Mouse (Mus musculus): ENCODE measurements around the gene Brat1.

Gene Brat1

GRCm38 (mm10) chr5:140748425-140748824 lies 43.6 kb downstream of the Brat1 start:
- peak; percentile 20 for DNase-seq (ENCODE audit: low read depth)

DNA sequence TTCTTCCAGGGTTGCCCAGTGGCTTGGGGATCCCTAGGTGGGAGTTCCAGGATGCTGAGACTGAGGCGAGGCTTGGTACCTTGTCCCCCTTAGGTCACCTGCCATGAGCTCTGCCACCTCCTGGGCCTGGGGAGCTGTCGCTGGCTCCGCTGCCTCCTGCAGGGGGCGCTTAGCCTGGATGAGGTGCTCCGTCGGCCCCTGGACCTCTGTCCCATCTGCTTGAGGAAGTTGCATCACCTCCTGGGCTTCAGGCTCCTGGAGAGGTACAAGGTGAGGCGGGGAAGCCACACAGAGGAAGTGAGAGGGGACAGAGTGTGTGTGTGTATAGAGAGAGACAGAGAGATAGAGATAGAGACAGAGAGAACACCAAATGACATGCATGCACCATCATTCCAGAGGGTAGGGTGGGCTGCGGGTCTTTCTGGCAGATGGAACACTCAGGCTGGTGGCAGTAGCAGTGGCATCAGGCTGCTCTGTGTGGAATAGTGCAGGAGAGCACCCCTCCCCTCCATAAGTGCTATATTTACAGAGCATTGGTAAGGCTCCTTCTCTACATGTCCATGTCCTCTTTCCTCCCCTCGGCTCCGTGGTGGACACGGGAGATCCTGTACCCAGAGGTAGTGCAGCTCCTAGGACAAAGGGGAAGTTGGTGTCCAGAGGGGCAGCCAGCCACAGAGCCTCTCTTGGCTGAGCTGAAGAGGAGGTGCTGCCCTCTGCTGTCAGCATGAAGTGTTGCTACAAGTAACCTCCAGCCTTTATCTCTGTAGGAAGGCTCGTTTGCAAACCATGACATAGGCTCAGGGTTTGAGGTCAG lies 44.5 kb downstream of the Brat1 start:
- DNase-seq (ENCODE audit: low read depth): peak; percentile 89

GRCm38 (mm10) chr5:140750925-140751324 lies 46.1 kb downstream of the Brat1 start:
- peak; percentile 57 for DNase-seq (ENCODE audit: low read depth)

- no peak for DNase-seq (ENCODE audit: low read depth)
These were observed 47.2 kb downstream of the Brat1 start for GRCm38 (mm10) chr5:140752041-140752440.

GRCm38 (mm10) chr5:140752639-140753038 lies 47.8 kb downstream of the Brat1 start:
- DNase-seq (ENCODE audit: low read depth): peak; percentile 36

DNA sequence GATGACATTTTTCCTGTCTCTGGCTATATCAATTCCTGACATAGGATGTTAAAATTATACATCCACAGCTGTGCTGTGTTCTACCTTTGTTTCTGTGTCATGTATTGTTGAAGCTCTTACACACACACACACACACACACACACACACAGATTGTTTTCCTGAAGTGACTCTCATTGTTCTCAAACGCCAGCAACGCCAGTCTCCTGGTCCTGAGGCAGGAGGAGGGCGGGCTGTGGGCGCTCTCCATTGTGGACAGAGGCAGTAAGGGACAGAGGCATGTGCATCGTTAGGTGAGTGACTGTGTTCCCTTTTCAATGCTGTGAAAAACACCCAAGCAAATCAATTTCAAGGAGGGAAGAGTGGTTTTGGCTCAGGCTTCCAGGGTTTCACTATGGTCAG lies 48.4 kb downstream of the Brat1 start:
- DNase-seq (ENCODE audit: low read depth): no peak

DNA sequence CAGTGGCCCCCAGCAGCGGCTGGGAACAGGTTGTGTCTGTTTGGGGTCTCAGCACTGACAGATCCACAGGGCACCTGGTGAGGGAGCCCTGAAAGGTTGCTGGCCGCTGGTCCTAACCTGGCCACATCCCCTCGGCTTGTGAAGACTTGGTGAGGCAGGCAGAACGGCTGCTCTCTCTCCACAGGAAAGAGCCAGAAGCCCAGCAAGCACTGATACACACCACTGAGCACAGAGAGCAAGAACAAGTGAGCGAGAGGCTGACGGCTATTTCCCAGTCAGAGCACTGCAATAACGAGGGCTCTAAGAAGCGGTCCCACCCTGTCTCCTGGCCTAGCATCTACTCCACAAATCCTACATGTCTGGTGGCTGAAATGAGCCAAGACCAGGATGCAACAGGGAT lies 54.1 kb downstream of the Brat1 start:
- DNase-seq (ENCODE audit: low read depth): no peak

GRCm38 (mm10) chr5:140762540-140762939 lies 57.7 kb downstream of the Brat1 start:
- DNase-seq (ENCODE audit: low read depth): no peak

DNA sequence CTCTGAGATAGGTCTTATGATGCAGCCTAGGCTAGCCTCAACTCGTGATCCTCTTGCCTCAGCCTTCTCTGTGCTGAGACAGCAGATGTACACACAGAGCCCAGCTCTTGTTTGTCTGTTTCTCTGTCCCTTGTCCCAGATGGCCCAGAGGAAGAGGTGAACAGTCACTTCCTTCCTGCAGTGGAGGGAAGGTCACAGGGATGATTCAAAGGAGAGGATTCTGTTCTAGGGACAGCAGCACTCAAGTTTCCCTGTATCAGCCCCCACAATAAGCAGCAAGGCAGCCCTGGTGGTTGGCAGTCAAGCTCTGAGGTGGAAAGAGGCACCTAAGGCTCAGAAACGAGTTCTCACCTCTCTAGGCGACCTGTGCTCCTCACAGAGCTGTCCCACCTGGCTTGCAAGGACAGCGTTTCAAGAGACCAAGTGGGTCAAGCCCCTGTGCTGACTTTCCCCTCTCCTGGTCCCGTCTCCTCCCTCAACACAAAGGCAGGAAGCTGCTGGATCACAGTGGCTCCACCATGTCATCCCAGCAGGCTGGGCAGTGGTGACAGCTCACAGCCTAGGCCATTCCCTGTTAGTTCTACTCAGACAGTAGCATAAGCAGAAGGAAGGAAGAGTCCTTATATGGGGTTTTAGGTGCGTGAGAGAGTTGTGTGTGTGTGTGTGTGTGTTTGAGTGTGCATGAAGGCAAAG lies 60.3 kb downstream of the Brat1 start:
- no peak for DNase-seq (ENCODE audit: low read depth)

- DNase-seq (ENCODE audit: low read depth): no peak
These were observed 61.8 kb downstream of the Brat1 start for GRCm38 (mm10) chr5:140766566-140766965.

GRCm38 (mm10) chr5:140767704-140768141 lies 62.9 kb downstream of the Brat1 start:
- peak; percentile 85 for DNase-seq (ENCODE audit: low read depth)

DNA sequence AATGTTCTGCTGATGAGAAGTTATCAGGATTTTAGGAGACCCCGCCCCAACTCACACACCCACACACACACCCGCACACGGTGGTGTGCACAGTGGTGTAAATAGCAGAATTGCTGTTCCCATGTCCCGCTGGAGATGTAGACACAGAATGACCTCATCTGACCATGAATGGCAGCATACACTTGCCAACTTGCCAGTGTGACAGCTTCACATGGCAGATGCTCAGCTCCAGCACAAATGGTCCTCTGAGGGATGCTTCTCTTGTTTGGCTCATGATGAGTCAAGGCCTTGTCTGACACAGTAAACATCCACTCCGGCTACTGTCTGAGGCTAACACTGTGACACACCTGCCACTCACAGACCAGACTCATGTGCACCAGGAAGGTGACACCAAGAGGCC lies 63.5 kb downstream of the Brat1 start:
- DNase-seq (ENCODE audit: low read depth): no peak

All from NIH3T3 (cell line).